9 mouse cellular contexts compared by ENCODE assay signal in genomic region chr10:105489970-105490735, GRCm38 (mm10).
DNase-seq lines count a peak whose midpoint lies in the region; ATAC-seq and TF ChIP-seq lines count a peak whose summit lies in the region.
"Had no signal": no experiment of that assay in that cellular context is flagged by ENCODE, and none has a peak within 500 bp of the region (broad histone marks: within the 10 kb centered on the region; RNA-seq: fewer than 3 reads in every experiment).

No protein-coding gene starts in this region.

- no peak for TF ChIP-seq CTCF in layer of hippocampus, adult 2 months (conservative IDR thresholded peaks at IDR 0.05)
- no peak for TF ChIP-seq CTCF in hindbrain, postnatal 0 days (IDR thresholded peaks at IDR 0.05; ENCODE audit: low read depth)

- H3K4me3 ChIP-seq in layer of hippocampus, adult 2 months: no peak overlapping the region; the same call in 1 of the 2 replicates
- no peak overlapping the region for H3K4me3 ChIP-seq in embryonic facial prominence, embryonic 13.5 days
- no peak overlapping the region for H3K4me3 ChIP-seq in hindbrain, postnatal 0 days (ENCODE audit: low read length)
- H3K4me3 ChIP-seq in neural tube, embryonic 12.5 days: no peak overlapping the region
- H3K4me3 ChIP-seq: limb, embryonic 15.5 days had no signal

- no peak overlapping the region for H3K27ac ChIP-seq in layer of hippocampus, adult 2 months
- no peak overlapping the region; the same call in 1 of the 2 replicates for H3K27ac ChIP-seq in embryonic facial prominence, embryonic 13.5 days
- H3K27ac ChIP-seq in hindbrain, postnatal 0 days: no peak overlapping the region
- H3K27ac ChIP-seq in neural tube, embryonic 12.5 days: no peak overlapping the region
- H3K27ac ChIP-seq: limb, embryonic 15.5 days had no signal

- no peak for ATAC-seq in embryonic facial prominence, embryonic 13.5 days (ENCODE audit: insufficient number of reproducible peaks, insufficient read depth, low FRiP score, low TSS enrichment, low read depth)
- ATAC-seq in hindbrain, postnatal 0 days: peak; percentile 87
- ATAC-seq in neural tube, embryonic 12.5 days (ENCODE audit: low FRiP score, low read depth): peak; percentile 79
- ATAC-seq in erythroid progenitor cell, adult 5-6 weeks (replicated peaks; ENCODE audit: low FRiP score, poor library complexity, severe bottlenecking): no peak

- DNase-seq in layer of hippocampus, adult 11-12 months (ENCODE audit: low spot score): peak; percentile 8
- DNase-seq in layer of hippocampus, adult 2 months (ENCODE audit: low spot score in 2 of 2): no peak
- DNase-seq in hindbrain, postnatal 0 days (ENCODE audit: low spot score): peak; percentile 62
- no peak for DNase-seq in frontal cortex, adult 2 months (ENCODE audit: extremely low spot score in 1 of 2, low spot score in 1 of 2)
- DNase-seq in lung, postnatal 36 days: no peak

- 32% methylated on average over 14 of the region's 14 CpGs for WGBS in embryonic facial prominence, embryonic 13.5 days
- WGBS in hindbrain, postnatal 0 days: 35% methylated on average over 14 of the region's 14 CpGs
- 43% methylated on average over 14 of the region's 14 CpGs for WGBS in neural tube, embryonic 12.5 days

- H3K27me3 ChIP-seq in embryonic facial prominence, embryonic 13.5 days: no peaks in the 10 kb centered on the region
- no peaks in the 10 kb centered on the region for H3K27me3 ChIP-seq in hindbrain, postnatal 0 days (ENCODE audit: insufficient read depth, low read length)
- H3K27me3 ChIP-seq in neural tube, embryonic 12.5 days (replicated peaks): no peaks in the 10 kb centered on the region
- H3K27me3 ChIP-seq: limb, embryonic 15.5 days had no signal

- H3K9me3 ChIP-seq in embryonic facial prominence, embryonic 13.5 days: no peaks in the 10 kb centered on the region
- no peaks in the 10 kb centered on the region for H3K9me3 ChIP-seq in hindbrain, postnatal 0 days (ENCODE audit: low read length)
- H3K9me3 ChIP-seq in neural tube, embryonic 12.5 days: no peaks in the 10 kb centered on the region
- H3K9me3 ChIP-seq: limb, embryonic 15.5 days had no signal

- H3K4me2 ChIP-seq in embryonic facial prominence, embryonic 13.5 days: peak overlapping the region; percentile 32; the same call in 1 of the 2 replicates
- peak overlapping the region; percentile 34 for H3K4me2 ChIP-seq in hindbrain, postnatal 0 days (ENCODE audit: low read depth, low read length)
- H3K4me2 ChIP-seq in neural tube, embryonic 12.5 days (replicated peaks): no peak overlapping the region
- H3K4me2 ChIP-seq: limb, embryonic 15.5 days had no signal

- H3K36me3 ChIP-seq in embryonic facial prominence, embryonic 13.5 days: no peaks in the 10 kb centered on the region
- no peaks in the 10 kb centered on the region for H3K36me3 ChIP-seq in hindbrain, postnatal 0 days (ENCODE audit: insufficient read depth, low read length)
- no peaks in the 10 kb centered on the region for H3K36me3 ChIP-seq in neural tube, embryonic 12.5 days
- H3K36me3 ChIP-seq: limb, embryonic 15.5 days had no signal

- H3K4me1 ChIP-seq in embryonic facial prominence, embryonic 13.5 days: 0 out of 2 replicates have a peak, but pooled peaks cover 5% of the 10 kb centered on the region
- H3K4me1 ChIP-seq in hindbrain, postnatal 0 days (ENCODE audit: insufficient read depth, low read length): peaks cover 4% of the 10 kb centered on the region; the same call in 1 of the 2 replicates
- H3K4me1 ChIP-seq in neural tube, embryonic 12.5 days: 0 out of 2 replicates have a peak, but pooled peaks cover 4% of the 10 kb centered on the region

- H3K9ac ChIP-seq in embryonic facial prominence, embryonic 13.5 days: no peak overlapping the region
- H3K9ac ChIP-seq in hindbrain, postnatal 0 days (replicated peaks; ENCODE audit: low read length): no peak overlapping the region
- H3K9ac ChIP-seq in neural tube, embryonic 12.5 days: no peak overlapping the region
- H3K9ac ChIP-seq: limb, embryonic 15.5 days had no signal

Comparison
In these comparisons a context has a peak if more than half of its experiments do, and no peak if none do; other contexts are left out.
1. DNase-seq: peak in layer of hippocampus, adult 11-12 months (single experiment) and hindbrain, postnatal 0 days (single experiment); none in layer of hippocampus, adult 2 months (0 of 2), frontal cortex, adult 2 months (0 of 2) and lung, postnatal 36 days (single experiment).
2. ATAC-seq: peak in hindbrain, postnatal 0 days (single experiment) and neural tube, embryonic 12.5 days (single experiment); none in embryonic facial prominence, embryonic 13.5 days (single experiment) and erythroid progenitor cell, adult 5-6 weeks (single experiment).